Mouse (Mus musculus) C2C12 (cell line): ENCODE results near the gene Ubl7.

Experiments used
- CEBPB ChIP-seq: IDR thresholded peaks from one replicate; pipeline ENCODE4 v1.6.1; 2011; ENCODE audit warnings: low read depth, mild to moderate bottlenecking, control low read depth, moderate library complexity
- CTCF ChIP-seq: IDR thresholded peaks from one replicate; pipeline ENCODE4 v1.5.1; 2011; ENCODE audit not compliant: control insufficient read depth, insufficient read depth, insufficient read length
- FOSL1 ChIP-seq: IDR thresholded peaks from one replicate; pipeline ENCODE4 v1.8.0; 2011; ENCODE audit warnings: mild to moderate bottlenecking, low read length; ENCODE audit not compliant: poor library complexity, insufficient read depth, severe bottlenecking
- MAX ChIP-seq: IDR thresholded peaks from one replicate; pipeline ENCODE4 v1.6.1; 2011; ENCODE audit warnings: mild to moderate bottlenecking, control low read depth
- MYOG ChIP-seq: IDR thresholded peaks from one replicate; pipeline ENCODE4 v1.6.1; 2011; ENCODE audit not compliant: control insufficient read depth, insufficient read length; ENCODE audit errors: extremely low read depth
- USF1 ChIP-seq: IDR thresholded peaks from one replicate; pipeline ENCODE4 v1.6.1; 2011; ENCODE audit warnings: low read depth, mild to moderate bottlenecking, control low read depth, moderate library complexity

- no peak for TF ChIP-seq CTCF
- TF ChIP-seq USF1: no peak
- no peak for TF ChIP-seq MAX
- TF ChIP-seq FOSL1: no peak
- TF ChIP-seq MYOG: no peak
- TF ChIP-seq CEBPB: no peak
Measured at GRCm38 (mm10) chr9:57948333-57948931, 37.7 kb downstream of the Ubl7 start.
